Comparison of ENCODE assay signal across 14 mouse cellular contexts in genomic region chr15:20591599-20591998, GRCm38 (mm10).
"Had no signal": no experiment of that assay in that cellular context is flagged by ENCODE, and none has a peak within 500 bp of the region (broad histone marks: within the 10 kb centered on the region; RNA-seq: fewer than 3 reads in every experiment).

No protein-coding gene starts in this region.

- DNase-seq: kidney, adult 18-20 months; kidney, postnatal 25 days; lung, adult 2 months; lung, postnatal 36 days; retina, postnatal 1 day; thymus, adult 2 months; thymus, postnatal 25 days had no signal

- H3K9ac ChIP-seq: intestine, embryonic 15.5 days; liver, embryonic 15.5 days; neural tube, embryonic 13.5 days; stomach, embryonic 15.5 days had no signal

- H3K4me1 ChIP-seq: intestine, embryonic 15.5 days; limb, embryonic 10.5 days; liver, embryonic 15.5 days; neural tube, embryonic 13.5 days; stomach, embryonic 15.5 days had no signal

- H3K36me3 ChIP-seq: intestine, embryonic 15.5 days; limb, embryonic 10.5 days; liver, embryonic 15.5 days; neural tube, embryonic 13.5 days; stomach, embryonic 15.5 days had no signal

- ATAC-seq: intestine, embryonic 15.5 days; lung, postnatal 0 days had no signal

- H3K27ac ChIP-seq: intestine, embryonic 15.5 days; limb, embryonic 10.5 days; liver, embryonic 15.5 days; neural tube, embryonic 13.5 days; stomach, embryonic 15.5 days had no signal

- H3K4me2 ChIP-seq: intestine, embryonic 15.5 days; liver, embryonic 11.5 days; liver, embryonic 15.5 days; neural tube, embryonic 13.5 days; stomach, embryonic 15.5 days had no signal

- H3K9me3 ChIP-seq: intestine, embryonic 15.5 days; limb, embryonic 10.5 days; liver, embryonic 15.5 days; neural tube, embryonic 13.5 days; stomach, embryonic 15.5 days had no signal

- H3K27me3 ChIP-seq: intestine, embryonic 15.5 days; liver, embryonic 15.5 days; neural tube, embryonic 13.5 days; stomach, embryonic 15.5 days had no signal

- H3K4me3 ChIP-seq: intestine, embryonic 15.5 days; limb, embryonic 10.5 days; liver, embryonic 15.5 days; neural tube, embryonic 13.5 days; stomach, embryonic 15.5 days had no signal
